Mouse (Mus musculus) heart, adult 2 months (tissue): ENCODE measurements around the gene Sun1. TPM values are rescaled to one million over a fixed set of nuclear protein-coding genes. Genes with fewer than 3 reads are reported as not detected.
A peak's percentile ranks its signal among the peaks of the same experiment; 100 is the strongest.

Experiments used
- DNase-seq, 2 experiments: peaks; one replicate each; pipeline ENCODE4 v3.0.0; 2021
- H3K27ac ChIP-seq: fragments of 200-600 bp; 2 replicates; pipeline ENCODE4 v1.8.1; 2022
- H3K27me3 ChIP-seq: fragments of 200-500 bp; 2 replicates; pipeline ENCODE4 v1.6.1; 2012; ENCODE audit warnings: mild to moderate bottlenecking, low read length, inconsistent platforms, mixed read lengths; ENCODE audit not compliant: control insufficient read depth, insufficient read depth
- H3K36me3 ChIP-seq: fragments of 200-500 bp; 2 replicates; pipeline ENCODE4 v1.6.1; 2012; ENCODE audit warnings: low read length, inconsistent platforms; ENCODE audit not compliant: control insufficient read depth, insufficient read depth
- H3K4me1 ChIP-seq: fragments of 200-500 bp; 2 replicates; pipeline ENCODE4 v1.6.1; 2011; ENCODE audit warnings: low read length; ENCODE audit not compliant: control insufficient read depth, insufficient read depth
- H3K4me3 ChIP-seq: fragments of 200-600 bp; 2 replicates; pipeline ENCODE4 v1.8.1; 2022
- H3K79me2 ChIP-seq: fragments of 200-500 bp; replicated peaks from 2 replicates; pipeline ENCODE4 v1.6.1; 2012; ENCODE audit warnings: mild to moderate bottlenecking, inconsistent platforms, low read length, moderate library complexity, mixed read lengths; ENCODE audit not compliant: control insufficient read depth, insufficient read depth
- H3K9ac ChIP-seq: fragments of 200-500 bp; 2 replicates; pipeline ENCODE4 v1.6.1; 2012; ENCODE audit warnings: low read depth, mild to moderate bottlenecking, control low read depth, inconsistent platforms, low read length, mixed read lengths
- CTCF ChIP-seq: fragments of 200-600 bp; IDR thresholded peaks from 2 replicates; pipeline ENCODE4 v1.8.1; 2022; ENCODE audit warnings: antibody characterized with exemption, mild to moderate bottlenecking, moderate library complexity
- EP300 ChIP-seq: fragments of 200-500 bp; IDR thresholded peaks from 2 replicates; pipeline ENCODE4 v1.6.1; 2011; ENCODE audit warnings: low read depth, low read length, control low read depth; ENCODE audit not compliant: insufficient read depth
- POLR2A ChIP-seq: fragments of 200-500 bp; IDR thresholded peaks from 2 replicates; pipeline ENCODE4 v1.6.1; 2011; ENCODE audit warnings: mild to moderate bottlenecking, low read depth, low read length, control low read depth; ENCODE audit not compliant: insufficient read depth
- WGBS: fragments of 180-500 bp; shearing (Covaris S2); methylation state at CpG from one replicate; pipeline ENCODE4 v1.1.7; 2018; 5-methylcytosine and 5-hydroxymethylcytosine counted together
- intact Hi-C: fragments of 180-260 bp; cut with DNase I; formaldehyde crosslinking; loops from one replicate; pipeline ENCODE4 v1.15.1; 2025
- polyA plus RNA-seq: library from polyadenylated mRNA; depleted of rRNA; stranded (reverse); fragments of >200 nt; gene quantifications from 2 replicates; pipeline ENCODE4 v1.2.3, GENCODE M21; 2012
- total RNA-seq, 2 experiments: library from RNA; stranded (reverse); gene quantifications; 2 replicates each; pipeline ENCODE4 v1.2.3; 2021

The Sun1 gene
- total and polyA plus RNA-seq, 3 experiments, result 34.1 to 50.3 (median 45.9) TPM

DNA sequence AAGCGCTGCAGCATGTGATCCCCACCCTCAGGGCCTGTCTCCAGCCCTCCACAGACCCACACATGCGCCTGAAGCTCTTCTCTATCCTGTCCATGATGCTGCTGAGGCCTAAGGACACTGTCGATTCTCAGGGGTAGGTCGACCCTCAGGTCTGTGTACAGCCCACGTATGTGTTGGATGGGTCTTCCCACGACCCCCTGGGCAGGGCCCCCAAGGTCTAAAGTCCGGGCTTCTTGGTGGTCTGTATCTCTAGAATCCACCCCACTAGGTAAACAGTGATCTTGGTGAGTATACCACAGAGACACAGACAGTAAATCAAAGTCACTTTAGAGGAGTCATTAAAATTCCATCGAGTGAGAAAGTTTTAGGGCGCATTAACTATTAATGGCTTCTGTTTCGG, 26.3 kb upstream of the Sun1 start:
- DNase-seq, result no peak
- Histone ChIP-seq H3K36me3 (peaks cover 3% of the 10 kb centered on the region; the same call in 1 of the 2 replicates), H3K9ac (no peak overlapping the region), H3K79me2 (no peaks in the 10 kb centered on the region), H3K4me1 (peaks cover 7% of the 10 kb centered on the region), H3K27ac (no peak overlapping the region), H3K4me3 (no peak overlapping the region), H3K27me3 (no peaks in the 10 kb centered on the region)
- no peak for TF ChIP-seq POLR2A
- TF ChIP-seq EP300, result no peak
- no peak for TF ChIP-seq CTCF
- WGBS, result 77% methylated on average over 10 of the region's 10 CpGs
- intact Hi-C loops, result no loop called here

DNA sequence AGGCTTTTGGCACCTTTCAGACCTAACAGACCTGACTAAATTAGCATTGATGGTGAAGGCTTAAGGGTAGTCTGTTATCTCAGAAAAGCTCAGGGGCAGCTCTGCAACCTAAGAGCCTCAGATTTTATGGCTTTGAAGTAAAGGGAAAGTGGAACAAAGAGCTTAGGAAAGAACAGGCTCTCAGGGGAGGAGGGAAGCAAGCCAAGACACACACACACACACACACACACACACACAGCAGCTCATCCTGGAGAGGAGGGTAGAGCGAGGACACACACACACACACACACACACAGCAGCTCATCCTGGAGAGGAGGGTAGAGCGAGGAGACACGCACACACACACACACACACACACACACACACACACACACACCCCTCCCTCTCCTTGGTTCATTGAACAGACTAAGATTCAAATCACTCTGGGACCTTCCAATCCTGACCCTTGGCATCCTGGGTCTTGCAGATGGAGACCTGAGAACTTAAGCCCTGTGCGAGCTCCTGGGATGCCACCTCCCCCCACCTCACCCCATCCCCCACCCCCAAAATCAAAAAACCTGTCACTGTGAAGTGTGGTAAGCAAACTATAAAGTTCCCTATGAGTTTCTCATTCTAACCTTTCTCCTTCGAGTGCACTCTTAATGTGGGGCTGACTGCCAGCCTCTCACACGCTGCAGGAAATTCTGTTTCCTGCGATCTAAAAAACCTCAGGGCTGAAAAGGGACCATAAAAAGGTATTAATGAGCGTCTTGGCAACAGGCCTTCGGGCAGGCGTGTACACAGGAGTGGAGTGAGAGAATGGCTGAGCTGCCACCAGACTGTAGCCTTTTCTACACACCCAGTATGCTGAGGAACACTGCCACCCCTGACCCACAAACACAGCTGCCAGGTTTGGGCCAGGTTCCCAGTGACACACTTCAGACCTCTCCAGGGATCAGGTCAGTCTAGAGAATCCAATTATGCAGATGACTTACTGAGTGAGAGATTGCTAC, 25.6 kb upstream of the Sun1 start:
- H3K36me3 ChIP-seq, result peaks cover 3% of the 10 kb centered on the region; the same call in 1 of the 2 replicates
- intact Hi-C loops, result loop anchor here (5.0 kb wide), 1 partner anchor 158 kb away; no protein-coding TSS in a partner anchor
- TF ChIP-seq EP300 (0 out of 2 replicates have a peak, but pooled peaks have one; percentile 46), POLR2A (no peak), CTCF (no peak)

DNA sequence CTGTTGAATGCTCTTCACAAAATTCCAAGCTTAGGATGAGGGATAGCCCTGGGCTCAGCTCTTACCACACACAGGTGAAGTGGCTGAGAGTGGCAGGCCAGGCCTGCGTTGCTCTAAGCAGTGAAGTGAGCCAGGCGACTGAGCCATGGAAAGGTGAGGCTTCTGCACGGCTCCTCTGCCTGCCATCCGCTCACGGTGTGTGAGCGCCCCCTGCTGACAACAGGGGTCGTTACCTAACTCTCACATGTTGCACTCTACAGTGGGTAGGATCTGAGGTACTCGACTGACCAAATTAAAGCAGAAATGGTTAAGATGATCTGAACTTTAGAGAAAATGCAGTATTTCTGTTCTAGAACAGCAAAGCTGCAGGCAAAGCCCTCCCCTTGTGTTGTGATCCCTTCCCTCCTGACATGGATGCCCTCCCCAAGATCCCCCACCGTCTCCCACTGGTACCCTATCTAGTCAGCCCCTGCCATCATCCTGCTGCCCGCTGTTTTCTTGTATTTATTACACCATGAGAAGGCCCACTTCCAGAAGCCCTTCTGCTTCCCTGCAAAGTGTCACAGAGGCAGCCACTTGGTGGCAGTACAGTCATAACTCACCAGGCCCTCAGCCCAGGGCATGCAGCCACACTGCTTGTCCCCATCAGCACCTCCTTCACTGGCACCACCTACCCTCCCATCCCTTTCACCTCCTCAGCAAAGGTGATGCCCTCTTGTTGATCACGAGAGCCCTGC, 21.4 kb upstream of the Sun1 start:
- Histone ChIP-seq H3K27ac (no peak overlapping the region), H3K36me3 (peaks cover 3% of the 10 kb centered on the region; the same call in 1 of the 2 replicates), H3K27me3 (no peaks in the 10 kb centered on the region), H3K4me3 (no peak overlapping the region), H3K79me2 (no peaks in the 10 kb centered on the region), H3K4me1 (peaks cover 7% of the 10 kb centered on the region), H3K9ac (no peak overlapping the region)
- DNase-seq, result peak; percentile 79 to 86
- WGBS, result 26% methylated on average over 11 of the region's 11 CpGs
- intact Hi-C loops, result loop anchor here (1.0 to 5.0 kb wide), 3 partner anchors 104 to 331 kb away; no protein-coding TSS in a partner anchor
- no peak for TF ChIP-seq POLR2A
- TF ChIP-seq CTCF, result peak; percentile 91
- peak; percentile 90 for TF ChIP-seq EP300

More for the DNA sequence above, 25.6 kb upstream of the Sun1 start:
- peak; percentile 48 to 62 for DNase-seq
- H3K27me3 ChIP-seq, result no peaks in the 10 kb centered on the region
- H3K79me2 ChIP-seq, result no peaks in the 10 kb centered on the region
- WGBS, result 38% methylated on average over 10 of the region's 10 CpGs
- peaks cover 7% of the 10 kb centered on the region for H3K4me1 ChIP-seq
- H3K27ac ChIP-seq, result no peak overlapping the region
- no peak overlapping the region for H3K9ac ChIP-seq
- no peak overlapping the region for H3K4me3 ChIP-seq

DNA sequence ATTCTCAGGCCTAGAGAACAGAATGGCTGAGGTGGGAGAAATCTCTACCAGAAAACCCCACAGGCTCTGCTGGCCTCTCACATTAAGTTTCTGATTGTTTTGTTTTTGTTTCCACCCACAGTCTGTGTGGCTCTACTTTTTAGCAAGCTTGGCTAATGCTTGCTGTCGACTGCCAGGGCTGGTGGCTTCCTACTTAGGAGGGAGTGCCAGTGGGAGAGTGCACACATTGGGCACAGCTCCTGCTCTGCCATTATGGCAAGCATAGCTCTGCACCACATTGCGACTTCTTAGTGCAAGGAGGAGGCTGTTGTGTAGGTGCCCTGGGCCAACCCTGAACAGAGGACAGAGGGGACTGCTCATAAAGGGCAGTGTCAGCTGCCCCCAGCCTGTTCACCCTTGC, 17.3 kb upstream of the Sun1 start:
- no peak for DNase-seq
- Histone ChIP-seq H3K4me1 (no peaks in the 10 kb centered on the region), H3K4me3 (no peak overlapping the region), H3K79me2 (no peaks in the 10 kb centered on the region), H3K36me3 (no peaks in the 10 kb centered on the region), H3K27me3 (no peaks in the 10 kb centered on the region), H3K27ac (no peak overlapping the region), H3K9ac (no peak overlapping the region)
- WGBS, result 73% methylated on average over 2 of the region's 2 CpGs
- TF ChIP-seq EP300 (no peak), POLR2A (no peak), CTCF (no peak)
- intact Hi-C loops, result no loop called here

DNA sequence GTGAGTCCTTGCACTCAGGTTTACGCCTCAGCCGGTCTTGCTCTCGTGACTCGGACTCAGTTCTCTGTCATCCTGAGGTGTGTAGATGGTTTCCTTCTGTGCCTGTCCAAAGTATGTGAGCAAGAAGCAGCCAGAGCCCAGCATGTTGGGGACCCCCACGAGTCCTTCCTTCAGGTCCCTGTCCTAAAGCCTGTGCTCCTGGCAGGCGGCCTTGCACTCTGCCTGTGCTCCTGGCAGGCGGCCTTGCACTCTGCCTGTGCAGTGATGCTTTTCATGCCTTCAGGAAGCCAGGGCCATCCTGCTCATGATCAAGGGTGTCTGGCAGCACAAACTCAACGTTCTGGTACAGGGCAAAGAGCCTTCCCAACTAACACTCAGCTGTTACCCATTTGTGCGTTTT, 16.8 kb upstream of the Sun1 start:
- intact Hi-C loops, result no loop called here
- Histone ChIP-seq H3K27me3 (no peaks in the 10 kb centered on the region), H3K9ac (no peak overlapping the region), H3K4me1 (no peaks in the 10 kb centered on the region), H3K36me3 (no peaks in the 10 kb centered on the region), H3K27ac (no peak overlapping the region), H3K4me3 (no peak overlapping the region), H3K79me2 (no peaks in the 10 kb centered on the region)
- DNase-seq, result no peak
- TF ChIP-seq CTCF, result no peak
- TF ChIP-seq EP300, result no peak
- no peak for TF ChIP-seq POLR2A
- WGBS, result 92% methylated on average over 9 of the region's 9 CpGs
